Mouse (Mus musculus): Measurements from ENCODE around the gene Cox7a2. TPM values are rescaled to one million over a fixed set of nuclear protein-coding genes. Genes with fewer than 3 reads are reported as not detected.
A peak's percentile ranks its signal among the peaks of the same experiment; 100 is the strongest.

The Cox7a2 gene
- total RNA-seq, 2 experiments from 2014 or later, result 975 to 1,016 TPM

GRCm38 (mm10) chr9:79745036-79745435 lies 14.6 kb downstream of the Cox7a2 start:
- intact Hi-C loops (cut with DNase I), result no loop called here

GRCm38 (mm10) chr9:79735608-79736007 lies 24.1 kb downstream of the Cox7a2 start:
- intact Hi-C loops (cut with DNase I), result no loop called here
- DNase-seq, result no peak

More at GRCm38 (mm10) chr9:79745036-79745435, 14.6 kb downstream of the Cox7a2 start:
- DNase-seq, result no peak

DNA sequence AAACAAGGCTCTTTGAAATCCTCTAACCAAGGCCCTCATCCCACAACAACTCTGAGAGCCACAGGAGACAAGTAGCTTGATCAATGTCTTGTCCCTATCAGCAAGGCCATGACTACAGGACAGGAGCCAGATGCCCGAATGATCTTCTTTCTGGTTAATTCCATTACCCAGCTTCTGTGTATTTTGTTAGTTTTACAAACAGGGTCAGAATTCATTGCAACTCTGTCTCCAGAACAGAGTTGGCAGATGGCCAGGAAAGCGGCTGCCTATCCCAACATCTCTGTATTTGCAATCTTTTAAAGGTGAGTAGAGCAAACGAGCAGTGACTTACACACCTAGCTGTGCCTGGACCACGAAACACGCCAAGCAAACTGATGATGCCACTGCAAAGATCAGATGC lies 29.4 kb downstream of the Cox7a2 start:
- no peak for DNase-seq

GRCm38 (mm10) chr9:79723090-79723489 lies 36.6 kb downstream of the Cox7a2 start:
- peak; percentile 36 to 66 for DNase-seq

More for the DNA sequence above, 29.4 kb downstream of the Cox7a2 start:
- intact Hi-C loops (cut with DNase I), result no loop called here

GRCm38 (mm10) chr9:79721056-79721455 lies 38.6 kb downstream of the Cox7a2 start:
- DNase-seq, result peak; percentile 57 to 73
- intact Hi-C loops (cut with DNase I), result loop anchor here (1.0 to 5.0 kb wide), 3 partner anchors 306 to 1074 kb away; no protein-coding TSS in a partner anchor

More at GRCm38 (mm10) chr9:79723090-79723489, 36.6 kb downstream of the Cox7a2 start:
- intact Hi-C loops (cut with DNase I), result loop anchor here (5.0 kb wide), 2 partner anchors 304 to 1076 kb away; no protein-coding TSS in a partner anchor

DNA sequence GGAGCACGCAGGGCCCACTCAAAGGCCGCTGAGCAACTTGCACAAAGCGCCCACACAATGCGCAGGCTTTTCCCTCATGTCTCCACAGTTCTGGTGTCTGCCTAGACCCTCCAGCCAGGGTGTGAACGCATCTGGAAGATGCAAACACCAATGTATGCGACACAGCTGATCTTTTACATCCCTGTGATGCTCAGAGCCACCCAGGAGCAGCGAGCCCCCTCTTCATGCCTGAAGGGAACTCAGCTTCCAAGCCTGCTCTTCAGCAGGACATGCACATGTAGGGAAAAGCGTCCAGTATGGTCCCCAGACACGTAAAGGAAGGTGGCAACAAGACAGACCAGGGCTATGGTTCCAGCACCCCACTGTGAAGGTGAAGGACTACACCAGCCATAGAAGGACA lies 39.5 kb downstream of the Cox7a2 start:
- DNase-seq, result no peak
- intact Hi-C loops (cut with DNase I), result loop anchor here (1.0 to 5.0 kb wide), 3 partner anchors 307 to 1073 kb away; no protein-coding TSS in a partner anchor

DNA sequence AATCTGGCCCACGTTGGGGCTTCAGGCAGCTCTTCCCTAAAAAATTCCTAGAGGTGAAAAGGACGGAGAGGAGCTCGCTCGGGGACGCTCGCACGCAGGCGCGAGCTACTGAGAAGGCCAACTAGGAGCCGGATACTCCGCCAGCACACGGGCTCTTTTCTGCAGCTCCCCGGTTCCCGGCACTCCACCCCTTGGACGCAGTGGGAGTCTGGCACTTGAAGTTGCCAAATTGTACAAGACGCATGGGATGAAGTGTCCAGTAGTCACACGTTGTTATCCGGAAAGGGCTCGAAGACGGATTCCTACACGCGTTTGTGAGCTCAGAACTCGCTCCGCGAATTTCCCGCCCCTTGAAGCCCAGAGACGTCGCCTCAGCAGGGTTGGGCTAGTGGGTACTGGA lies 40.2 kb downstream of the Cox7a2 start:
- intact Hi-C loops (cut with DNase I), result loop anchor here (2.0 to 10.0 kb wide), 2 partner anchors 195 to 675 kb away; no protein-coding TSS in a partner anchor
- DNase-seq, result peak; percentile 52 to 55

DNA sequence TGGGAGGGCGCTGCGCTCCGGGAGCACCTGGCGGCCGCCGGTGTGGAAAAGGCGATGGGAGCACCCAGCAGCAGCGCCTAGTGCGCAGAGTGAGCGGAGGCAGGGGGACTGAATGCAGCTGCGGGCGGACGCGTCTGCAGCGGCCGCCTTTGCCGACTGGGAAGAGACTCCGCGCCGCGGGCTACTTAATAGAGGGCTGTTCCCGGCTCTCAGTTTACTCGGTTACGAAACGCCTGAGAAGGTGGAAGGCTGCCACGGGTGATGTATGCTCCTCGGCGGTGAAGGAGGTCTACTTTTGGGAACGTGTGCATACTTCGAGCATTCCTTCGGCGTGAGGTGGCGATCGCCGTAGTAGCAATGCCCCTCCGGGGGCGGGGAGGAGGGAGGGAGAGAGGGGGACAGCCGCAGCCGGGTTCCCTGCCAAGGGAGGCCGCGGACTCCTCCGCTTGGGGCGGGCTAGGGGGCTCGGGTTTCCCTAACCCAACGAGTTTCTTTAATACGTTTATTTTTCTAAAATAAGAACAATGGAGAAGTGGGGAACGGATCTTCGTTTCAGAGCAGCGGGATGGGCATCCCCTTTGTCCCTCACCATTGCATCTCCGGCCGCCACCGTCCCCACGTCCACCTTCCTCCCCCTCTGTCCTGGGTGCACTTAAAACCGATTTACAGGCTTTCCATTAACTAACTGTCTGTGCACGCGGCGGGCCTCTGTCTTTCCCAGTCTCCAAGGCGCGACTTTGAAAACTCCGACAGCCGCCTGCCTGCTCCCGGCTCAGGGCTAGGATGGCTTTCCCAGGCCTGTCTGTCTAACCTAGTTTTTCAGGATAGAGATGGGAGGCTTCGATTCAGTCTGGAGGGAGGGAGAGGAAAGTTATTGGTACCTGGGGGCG lies 41.0 kb downstream of the Cox7a2 start, which contains the start of gene Col12a1:
Col12a1 (minus strand) TSS at position 351 of the 890 bp plus-strand sequence.
- DNase-seq, result peak; percentile 70 to 75
- intact Hi-C loops (cut with DNase I), result loop anchor here (2.0 to 10.0 kb wide), 2 partner anchors 194 to 674 kb away; no protein-coding TSS in a partner anchor

GRCm38 (mm10) chr9:79717836-79718475 lies 41.7 kb downstream of the Cox7a2 start:
- intact Hi-C loops (cut with DNase I), result loop anchor here (2.0 to 10.0 kb wide), 4 partner anchors 193 to 673 kb away; no protein-coding TSS in a partner anchor
- DNase-seq, result peak; percentile 31 to 38

DNA sequence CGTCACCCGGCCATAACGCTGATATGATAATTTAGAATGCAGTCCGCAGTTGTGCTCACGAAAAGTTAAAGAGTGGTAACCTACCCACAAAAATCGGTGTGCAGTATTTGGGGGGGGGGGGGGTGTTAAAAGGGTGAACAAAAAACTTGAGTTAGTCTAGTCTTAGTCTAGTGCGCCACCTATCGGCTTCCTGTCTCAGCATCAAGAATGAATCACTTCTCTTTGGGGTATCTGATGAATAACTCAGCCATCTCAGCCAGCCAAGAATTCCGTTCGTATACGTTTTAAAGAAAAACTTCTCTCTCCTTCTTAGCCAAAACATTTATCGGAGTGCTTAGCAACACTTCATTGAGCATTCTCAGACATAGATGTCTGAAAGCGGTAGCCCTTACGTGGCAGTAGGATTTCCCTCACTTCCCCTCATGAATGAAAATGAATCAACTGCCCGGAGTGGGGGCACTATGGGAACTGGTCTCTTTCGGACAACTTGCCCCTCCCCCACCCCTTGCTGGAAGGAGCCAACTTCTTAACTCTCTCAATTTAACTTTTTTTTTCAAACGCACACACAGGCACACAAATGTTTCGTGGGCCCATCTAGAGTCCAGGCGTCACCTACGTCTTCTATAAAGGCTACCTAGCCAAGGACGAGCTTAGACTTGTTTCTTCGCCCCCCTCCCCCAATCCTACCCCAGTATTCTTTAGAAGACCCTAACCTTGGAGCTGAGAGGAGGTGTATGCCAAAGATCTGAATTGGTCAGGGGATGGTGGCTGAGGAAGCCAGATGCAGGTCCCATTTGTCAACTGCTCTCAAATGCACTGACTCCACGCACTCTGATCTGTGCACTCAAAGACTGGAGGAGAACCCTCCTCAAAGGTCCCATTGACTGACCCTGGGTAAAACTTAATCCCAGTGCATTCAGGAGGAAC lies 42.5 kb downstream of the Cox7a2 start:
- intact Hi-C loops (cut with DNase I), result loop anchor here (2.0 to 10.0 kb wide), 3 partner anchors 192 to 608 kb away; no protein-coding TSS in a partner anchor
- peak; percentile 71 to 82 for DNase-seq

DNA sequence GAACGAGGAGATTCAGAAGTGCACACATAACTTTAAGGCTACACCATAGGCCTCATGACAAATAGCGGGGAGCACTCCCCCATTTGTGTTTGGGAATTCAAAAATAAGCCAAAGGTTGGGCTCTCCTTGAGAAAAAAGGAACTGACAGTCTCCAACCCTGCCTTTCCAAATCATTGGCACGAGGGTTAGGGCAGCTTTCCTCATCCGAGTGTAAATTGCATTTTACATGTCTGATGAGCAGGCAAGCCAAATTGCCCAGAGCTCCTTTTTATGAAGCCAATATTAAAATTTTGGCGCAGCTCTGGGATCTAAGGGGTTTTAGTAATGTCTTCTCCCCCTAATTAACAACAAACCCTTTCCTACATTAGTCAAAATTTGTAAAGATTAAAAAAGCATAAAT lies 43.2 kb downstream of the Cox7a2 start:
- peak in 1 of 2 experiments; percentile 17 for DNase-seq
- intact Hi-C loops (cut with DNase I), result loop anchor here (2.0 to 10.0 kb wide), 3 partner anchors 192 to 608 kb away; no protein-coding TSS in a partner anchor

GRCm38 (mm10) chr9:79714471-79715045 lies 45.1 kb downstream of the Cox7a2 start:
- DNase-seq, result peak; percentile 84 to 88
- intact Hi-C loops (cut with DNase I), result loop anchor here (10.0 kb wide), 1 partner anchor 190 kb away; no protein-coding TSS in a partner anchor

Other genes with a start within 250 kb of the Cox7a2 start
- 1 to 10 TPM; 7.1 to 8.3 TPM for gene Col12a1, start 41.0 kb downstream of the Cox7a2 start, total RNA-seq (2021)
- gene Tmem30a, start 33.6 kb upstream of the Cox7a2 start, total RNA-seq (2021), result 10 to 100 TPM; 69.8 to 73.4 TPM

All from heart, postnatal 10 days (tissue).